23 mouse cellular contexts compared by ENCODE assay signal in the genomic region with DNA sequence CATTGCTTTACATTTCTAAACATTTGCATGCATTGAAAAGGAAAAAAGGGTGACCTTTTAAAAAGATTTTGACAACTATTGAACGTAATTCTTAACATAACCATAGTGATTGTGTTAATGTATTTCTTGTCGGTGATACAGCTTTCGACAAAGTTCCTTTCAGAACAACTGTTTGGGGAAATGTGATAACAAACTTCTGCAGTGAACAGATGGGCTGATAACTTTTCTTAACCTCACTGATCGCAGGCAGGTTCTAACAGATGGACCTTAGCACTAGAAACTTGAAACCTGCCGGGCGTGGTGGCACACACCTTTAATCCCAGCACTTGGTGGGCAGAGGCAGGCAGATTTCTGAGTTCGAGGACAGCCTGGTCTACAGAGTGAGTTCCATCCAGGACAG.
"Had no signal": no experiment of that assay in that cellular context is flagged by ENCODE, and none has a peak within 500 bp of the region (broad histone marks: within the 10 kb centered on the region; RNA-seq: fewer than 3 reads in every experiment).

No protein-coding gene starts in this region.

- DNase-seq: gastrocnemius, adult 2 months; gastrocnemius, postnatal 10 days; gastrocnemius, postnatal 25 days; heart, adult 18-20 months; heart, postnatal 10 days; heart, postnatal 4 days; kidney, adult 18-20 months; kidney, postnatal 14 days; layer of hippocampus, adult 9-11 months; layer of hippocampus, postnatal 36 days; left cerebral cortex, postnatal 4 days; lung, adult 18-20 months had no signal

- ATAC-seq: hindbrain, embryonic 16.5 days; liver, embryonic 12.5 days had no signal

- H3K27me3 ChIP-seq: heart, embryonic 12.5 days; hindbrain, embryonic 12.5 days; limb, embryonic 13.5 days; limb, embryonic 15.5 days; liver, embryonic 12.5 days had no signal

- H3K4me1 ChIP-seq: heart, embryonic 10.5 days; heart, embryonic 12.5 days; hindbrain, embryonic 10.5 days; hindbrain, embryonic 12.5 days; limb, embryonic 13.5 days; limb, embryonic 15.5 days had no signal

- H3K4me3 ChIP-seq: gastrocnemius, adult 2 months; heart, embryonic 10.5 days; heart, embryonic 12.5 days; hindbrain, embryonic 10.5 days; hindbrain, embryonic 12.5 days; limb, embryonic 13.5 days; limb, embryonic 15.5 days; liver, embryonic 12.5 days had no signal

- H3K4me2 ChIP-seq: heart, embryonic 12.5 days; hindbrain, embryonic 12.5 days; hindbrain, embryonic 14.5 days; limb, embryonic 13.5 days; limb, embryonic 15.5 days; liver, embryonic 12.5 days had no signal

- H3K9me3 ChIP-seq: heart, embryonic 10.5 days; heart, embryonic 12.5 days; hindbrain, embryonic 10.5 days; hindbrain, embryonic 12.5 days; limb, embryonic 13.5 days; limb, embryonic 15.5 days; liver, embryonic 12.5 days had no signal

- H3K27ac ChIP-seq: gastrocnemius, adult 2 months; heart, embryonic 10.5 days; hindbrain, embryonic 10.5 days; hindbrain, embryonic 12.5 days; hindbrain, embryonic 14.5 days; kidney, postnatal 0 days; limb, embryonic 13.5 days; limb, embryonic 15.5 days; liver, embryonic 12.5 days; liver, embryonic 14.5 days had no signal

- H3K9ac ChIP-seq: heart, embryonic 12.5 days; hindbrain, embryonic 12.5 days; hindbrain, embryonic 14.5 days; limb, embryonic 13.5 days; limb, embryonic 15.5 days; liver, embryonic 12.5 days; liver, embryonic 14.5 days had no signal
